Mouse (Mus musculus): Measurements from ENCODE around the gene Cldn6. TPM values are rescaled to one million over a fixed set of nuclear protein-coding genes. Genes with fewer than 3 reads are reported as not detected.
A peak's percentile ranks its signal among the peaks of the same experiment; 100 is the strongest.

Cldn6 gene
- polyA plus RNA-seq, 2 experiments from 2014 or later: not detected

GRCm38 (mm10) chr17:23675127-23675526 lies 3.9 kb upstream of the Cldn6 start:
- no peak for ATAC-seq

GRCm38 (mm10) chr17:23675564-23676281 lies 3.3 kb upstream of the Cldn6 start:
- no peak for ATAC-seq

GRCm38 (mm10) chr17:23676473-23677031 lies 2.5 kb upstream of the Cldn6 start:
- no peak for ATAC-seq

- ATAC-seq: peak; percentile 60
Measured at GRCm38 (mm10) chr17:23677236-23677679, 1.8 kb upstream of the Cldn6 start, which contains the start of gene Tnfrsf12a. TSS of gene Tnfrsf12a (minus strand) at chr17:23677468.

GRCm38 (mm10) chr17:23680336-23680735 lies 1.3 kb downstream of the Cldn6 start:
- no peak for ATAC-seq

GRCm38 (mm10) chr17:23681086-23681485 lies 2.0 kb downstream of the Cldn6 start:
- no peak for ATAC-seq

- ATAC-seq: no peak
Measured at GRCm38 (mm10) chr17:23682092-23682491, 3.0 kb downstream of the Cldn6 start.

GRCm38 (mm10) chr17:23682530-23682929 lies 3.5 kb downstream of the Cldn6 start:
- ATAC-seq: no peak

GRCm38 (mm10) chr17:23683226-23683625 lies 4.2 kb downstream of the Cldn6 start:
- ATAC-seq: no peak

GRCm38 (mm10) chr17:23683856-23684672 lies 5.0 kb downstream of the Cldn6 start, which contains the start of gene Cldn9:
TSS of gene Cldn9 (minus strand) at chr17:23684026.
- ATAC-seq: no peak

- no peak for ATAC-seq
Measured at GRCm38 (mm10) chr17:23694491-23694890, 15.4 kb downstream of the Cldn6 start.

GRCm38 (mm10) chr17:23695801-23696200 lies 16.8 kb downstream of the Cldn6 start:
- ATAC-seq: no peak

GRCm38 (mm10) chr17:23699131-23700077 lies 20.4 kb downstream of the Cldn6 start:
- peak; percentile 39 for ATAC-seq

GRCm38 (mm10) chr17:23700079-23700478 lies 21.0 kb downstream of the Cldn6 start:
- peak; percentile 98 for ATAC-seq

GRCm38 (mm10) chr17:23703301-23703700 lies 24.3 kb downstream of the Cldn6 start:
- ATAC-seq: no peak

- no peak for ATAC-seq
Measured at GRCm38 (mm10) chr17:23704741-23705140, 25.7 kb downstream of the Cldn6 start.

GRCm38 (mm10) chr17:23705525-23706104 lies 26.6 kb downstream of the Cldn6 start:
- ATAC-seq: no peak

GRCm38 (mm10) chr17:23706212-23706611 lies 27.2 kb downstream of the Cldn6 start:
- ATAC-seq: peak; percentile 62

GRCm38 (mm10) chr17:23717003-23717402 lies 38.0 kb downstream of the Cldn6 start:
- no peak for ATAC-seq

- no peak for ATAC-seq
Measured at GRCm38 (mm10) chr17:23719455-23719854, 40.4 kb downstream of the Cldn6 start.

- no peak for ATAC-seq
Measured at GRCm38 (mm10) chr17:23721886-23722285, 42.8 kb downstream of the Cldn6 start.
